18 mouse cellular contexts compared by ENCODE assay signal in genomic region chr10:86077272-86077671, GRCm38 (mm10).
"Had no signal": no experiment of that assay in that cellular context is flagged by ENCODE, and none has a peak within 500 bp of the region (broad histone marks: within the 10 kb centered on the region; RNA-seq: fewer than 3 reads in every experiment).

No protein-coding gene starts in this region.

- H3K36me3 ChIP-seq: midbrain, embryonic 10.5 days; midbrain, embryonic 12.5 days; midbrain, embryonic 15.5 days had no signal

- H3K27me3 ChIP-seq: midbrain, embryonic 12.5 days; midbrain, embryonic 15.5 days; neural tube, embryonic 13.5 days; neural tube, embryonic 15.5 days had no signal

- H3K4me2 ChIP-seq: lung, embryonic 14.5 days; midbrain, embryonic 12.5 days; midbrain, embryonic 15.5 days; neural tube, embryonic 13.5 days; neural tube, embryonic 15.5 days had no signal

- DNase-seq: lung, adult 18-20 months; lung, embryonic 14.5 days; lung, postnatal 10 days; lung, postnatal 4 days; retina, postnatal 1 day; right cerebral cortex, adult 18-20 months; right cerebral cortex, postnatal 25 days; right cerebral cortex, postnatal 4 days; spleen, adult 18-20 months; thymus, adult 18-20 months; thymus, postnatal 14 days; thymus, postnatal 36 days had no signal

- H3K9me3 ChIP-seq: neural tube, embryonic 15.5 days had no signal

- H3K27ac ChIP-seq: midbrain, embryonic 10.5 days; midbrain, embryonic 12.5 days; midbrain, embryonic 15.5 days; neural tube, embryonic 13.5 days; neural tube, embryonic 15.5 days had no signal

- H3K9ac ChIP-seq: lung, embryonic 14.5 days; midbrain, embryonic 12.5 days; midbrain, embryonic 15.5 days; neural tube, embryonic 13.5 days; neural tube, embryonic 15.5 days had no signal

- H3K4me3 ChIP-seq: midbrain, embryonic 10.5 days; midbrain, embryonic 12.5 days; midbrain, embryonic 15.5 days; myocyte; neural tube, embryonic 13.5 days; neural tube, embryonic 15.5 days had no signal

- H3K4me1 ChIP-seq: midbrain, embryonic 10.5 days; midbrain, embryonic 12.5 days; midbrain, embryonic 15.5 days; neural tube, embryonic 13.5 days; neural tube, embryonic 15.5 days had no signal

- ATAC-seq: midbrain, embryonic 15.5 days had no signal
